Mouse (Mus musculus) kidney, embryonic 14.5 days (tissue): ENCODE data around the gene Snap23. TPM values are rescaled to one million over a fixed set of nuclear protein-coding genes. Genes with fewer than 3 reads are reported as not detected.
"Not testable (repeated sequence)": the region's sequence is repeated elsewhere in the genome, so short reads cannot be mapped to it uniquely, and the experiment has no call there.

Experiments used
- ATAC-seq: fragments of 200-750 bp; cut with Nextera tagmentation; 2 replicates; pipeline ENCODE4 v1.8.0; 2017; ENCODE audit warnings: moderate number of reproducible peaks, mild to moderate bottlenecking, moderate TSS enrichment, moderate library complexity; ENCODE audit not compliant: low FRiP score, low TSS enrichment
- H3K27ac ChIP-seq: fragments of 300-500 bp; sonication (generic); 2 replicates; pipeline ENCODE4 v1.5.1; 2014; ENCODE audit warnings: low read depth, mild to moderate bottlenecking, low read length, moderate library complexity, mixed read lengths
- H3K27me3 ChIP-seq: fragments of 300-500 bp; sonication (generic); 2 replicates; pipeline ENCODE4 v1.6.1; 2014; ENCODE audit warnings: mild to moderate bottlenecking, low read length; ENCODE audit not compliant: control insufficient read depth, insufficient read depth
- H3K36me3 ChIP-seq: fragments of 300-500 bp; sonication (generic); 2 replicates; pipeline ENCODE4 v1.6.1; 2014; ENCODE audit warnings: low read length, mixed read lengths; ENCODE audit not compliant: control insufficient read depth, insufficient read depth
- H3K4me1 ChIP-seq: fragments of 300-500 bp; sonication (generic); 2 replicates; pipeline ENCODE4 v1.6.1; 2014; ENCODE audit warnings: low read length, mixed read lengths; ENCODE audit not compliant: control insufficient read depth, insufficient read depth
- H3K4me2 ChIP-seq: fragments of 300-500 bp; sonication (generic); replicated peaks from 2 replicates; pipeline ENCODE4 v1.6.1; 2014; ENCODE audit warnings: low read depth, mild to moderate bottlenecking, low read length
- H3K4me3 ChIP-seq: fragments of 300-500 bp; sonication (generic); 2 replicates; pipeline ENCODE4 v1.5.1; 2014; ENCODE audit warnings: mild to moderate bottlenecking, low read length
- H3K9ac ChIP-seq: fragments of 300-500 bp; sonication (generic); 2 replicates; pipeline ENCODE4 v1.6.1; 2014; ENCODE audit warnings: low read depth, mild to moderate bottlenecking, low read length, moderate library complexity
- H3K9me3 ChIP-seq: fragments of 300-500 bp; sonication (generic); 2 replicates; pipeline ENCODE4 v1.6.1; 2016; ENCODE audit warnings: low read length; ENCODE audit not compliant: control insufficient read depth
- WGBS: fragments of 180-500 bp; shearing (Covaris S2); extraction: QIAGEN DNeasy Blood & Tissue Kit; methylation state at CpG from one replicate; pipeline ENCODE4 v1.1.7; 2014; 5-methylcytosine and 5-hydroxymethylcytosine counted together
- polyA plus RNA-seq: library from polyadenylated mRNA; unstranded; fragments of >200 nt; fragmentation: Nextera tagmentation; extraction: Ambion mirVana; gene quantifications from 2 replicates; pipeline ENCODE4 v1.2.1, GENCODE M21; 2014

Gene Snap23
- polyA plus RNA-seq, 1 experiment from 2014 or later = 61.0 TPM

- 98% methylated on average over 3 of the region's 3 CpGs for WGBS
- not testable (repeated sequence) for H3K4me1 ChIP-seq, H3K4me3 ChIP-seq, H3K27ac ChIP-seq, H3K4me2 ChIP-seq, H3K27me3 ChIP-seq, ATAC-seq, H3K9me3 ChIP-seq, H3K36me3 ChIP-seq, H3K9ac ChIP-seq
Measured at GRCm38 (mm10) chr2:120572161-120572560, 4.7 kb downstream of the Snap23 start.

- ATAC-seq = no peak
- Histone ChIP-seq H3K27ac (no peak overlapping the region), H3K27me3 (no peaks in the 10 kb centered on the region), H3K9ac (no peak overlapping the region), H3K4me1 (no peaks in the 10 kb centered on the region), H3K4me3 (no peak overlapping the region), H3K4me2 (no peak overlapping the region), H3K36me3 (peaks cover 8% of the 10 kb centered on the region; the same call in 1 of the 2 replicates), H3K9me3 (no peaks in the 10 kb centered on the region)
- 76% methylated on average over 3 of the region's 3 CpGs for WGBS
Measured at GRCm38 (mm10) chr2:120575121-120575520, 7.7 kb downstream of the Snap23 start.

GRCm38 (mm10) chr2:120575978-120576377, 8.5 kb downstream of the Snap23 start:
- no peak for ATAC-seq
- WGBS = 92% methylated on average over 2 of the region's 2 CpGs

GRCm38 (mm10) chr2:120577799-120578198, 10.3 kb downstream of the Snap23 start:
- H3K27ac ChIP-seq = no peak overlapping the region
- H3K4me2 ChIP-seq = no peak overlapping the region
- no peaks in the 10 kb centered on the region for H3K36me3 ChIP-seq
- no peak overlapping the region for H3K9ac ChIP-seq
- 87% methylated on average over 4 of the region's 4 CpGs for WGBS
- H3K27me3 ChIP-seq = no peaks in the 10 kb centered on the region
- no peak for ATAC-seq
- H3K4me1 ChIP-seq = no peaks in the 10 kb centered on the region
- H3K9me3 ChIP-seq = no peaks in the 10 kb centered on the region
- no peak overlapping the region for H3K4me3 ChIP-seq

More at GRCm38 (mm10) chr2:120575978-120576377, 8.5 kb downstream of the Snap23 start:
- no peak overlapping the region for H3K4me3 ChIP-seq
- no peaks in the 10 kb centered on the region for H3K4me1 ChIP-seq
- no peaks in the 10 kb centered on the region for H3K9me3 ChIP-seq
- H3K27ac ChIP-seq = no peak overlapping the region
- peaks cover 8% of the 10 kb centered on the region; the same call in 1 of the 2 replicates for H3K36me3 ChIP-seq
- H3K9ac ChIP-seq = no peak overlapping the region
- no peak overlapping the region for H3K4me2 ChIP-seq
- no peaks in the 10 kb centered on the region for H3K27me3 ChIP-seq

GRCm38 (mm10) chr2:120578286-120578685, 10.8 kb downstream of the Snap23 start:
- Histone ChIP-seq H3K9me3 (no peaks in the 10 kb centered on the region), H3K9ac (no peak overlapping the region), H3K36me3 (no peaks in the 10 kb centered on the region), H3K4me2 (no peak overlapping the region), H3K27ac (no peak overlapping the region), H3K27me3 (no peaks in the 10 kb centered on the region), H3K4me3 (no peak overlapping the region), H3K4me1 (no peaks in the 10 kb centered on the region)
- no peak for ATAC-seq
- WGBS = 82% methylated on average over 5 of the region's 5 CpGs

- no peak overlapping the region for H3K9ac ChIP-seq
- H3K36me3 ChIP-seq = peaks cover 43% of the 10 kb centered on the region; the same call in 1 of the 2 replicates
- WGBS = 93% methylated on average over 5 of the region's 5 CpGs
- no peaks in the 10 kb centered on the region for H3K4me1 ChIP-seq
- H3K4me2 ChIP-seq = no peak overlapping the region
- H3K27me3 ChIP-seq = no peaks in the 10 kb centered on the region
- H3K4me3 ChIP-seq = no peak overlapping the region
- no peak overlapping the region for H3K27ac ChIP-seq
- no peak for ATAC-seq
- no peaks in the 10 kb centered on the region for H3K9me3 ChIP-seq
Measured at GRCm38 (mm10) chr2:120589759-120590158, 22.3 kb downstream of the Snap23 start.

- no peak overlapping the region for H3K4me2 ChIP-seq
- no peak overlapping the region for H3K27ac ChIP-seq
- WGBS = 100% methylated on average over 1 of the region's 1 CpGs
- H3K36me3 ChIP-seq = peaks cover 51% of the 10 kb centered on the region
- H3K9me3 ChIP-seq = no peaks in the 10 kb centered on the region
- H3K4me3 ChIP-seq = no peak overlapping the region
- ATAC-seq = no peak
- no peaks in the 10 kb centered on the region for H3K27me3 ChIP-seq
- no peaks in the 10 kb centered on the region for H3K4me1 ChIP-seq
- no peak overlapping the region for H3K9ac ChIP-seq
Measured at GRCm38 (mm10) chr2:120592227-120592626, 24.8 kb downstream of the Snap23 start.

GRCm38 (mm10) chr2:120597734-120598133, 30.3 kb downstream of the Snap23 start:
- WGBS = 69% methylated on average over 2 of the region's 2 CpGs
- H3K27me3 ChIP-seq = no peaks in the 10 kb centered on the region
- no peak overlapping the region for H3K4me3 ChIP-seq
- H3K4me2 ChIP-seq = no peak overlapping the region
- no peaks in the 10 kb centered on the region for H3K4me1 ChIP-seq
- no peak overlapping the region for H3K9ac ChIP-seq
- peaks cover 70% of the 10 kb centered on the region for H3K36me3 ChIP-seq
- no peaks in the 10 kb centered on the region for H3K9me3 ChIP-seq
- H3K27ac ChIP-seq = no peak overlapping the region
- ATAC-seq = no peak

- H3K27me3 ChIP-seq = no peaks in the 10 kb centered on the region
- H3K4me1 ChIP-seq = no peaks in the 10 kb centered on the region
- 93% methylated on average over 4 of the region's 4 CpGs for WGBS
- no peak overlapping the region for H3K4me3 ChIP-seq
- H3K9me3 ChIP-seq = no peaks in the 10 kb centered on the region
- no peak for ATAC-seq
- H3K4me2 ChIP-seq = no peak overlapping the region
- peaks cover 67% of the 10 kb centered on the region for H3K36me3 ChIP-seq
- H3K9ac ChIP-seq = no peak overlapping the region
- no peak overlapping the region for H3K27ac ChIP-seq
Measured at GRCm38 (mm10) chr2:120599506-120599905, 32.0 kb downstream of the Snap23 start.
